Mouse (Mus musculus): ENCODE measurements around the gene Slc4a4. TPM values are rescaled to one million over a fixed set of nuclear protein-coding genes. Genes with fewer than 3 reads are reported as not detected.

The Slc4a4 gene
- polyA plus RNA-seq, 1 experiment from 2014 or later: 8.3 TPM

DNA sequence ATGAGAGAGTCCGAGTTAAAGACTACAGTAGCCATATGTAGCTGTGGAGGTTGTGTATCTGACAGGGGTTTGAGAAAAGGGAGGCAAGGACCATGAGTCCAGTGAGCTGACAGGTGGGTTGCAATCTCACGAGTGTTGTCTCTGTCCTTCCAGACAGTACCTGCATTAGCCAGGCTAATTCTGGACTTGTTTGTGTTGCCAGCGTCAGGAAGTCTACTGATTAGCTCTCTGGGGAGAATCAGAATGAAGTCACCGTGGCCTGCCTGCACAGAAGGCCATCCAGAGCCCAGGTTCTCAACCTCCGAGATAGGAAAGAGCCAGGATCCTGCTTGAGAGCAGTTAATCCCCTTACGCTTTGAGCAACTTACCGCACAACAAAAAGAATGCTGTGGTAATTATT lies 18.2 kb downstream of the Slc4a4 start:
- H3K27ac ChIP-seq (ENCODE audit: low read length): no peak overlapping the region
- WGBS: 68% methylated on average over 7 of the region's 7 CpGs
- H3K4me3 ChIP-seq (ENCODE audit: low read depth, low read length): no peak overlapping the region
- no peak for ATAC-seq
- no peak overlapping the region for H3K9ac ChIP-seq (ENCODE audit: low read depth, low read length)
- no peak overlapping the region for H3K4me2 ChIP-seq (ENCODE audit: low read length)
- no peaks in the 10 kb centered on the region for H3K27me3 ChIP-seq (ENCODE audit: control insufficient read depth, insufficient read depth, low read depth, low read length)
- H3K9me3 ChIP-seq (replicated peaks; ENCODE audit: control insufficient read depth, low read length, poor library complexity, severe bottlenecking): no peaks in the 10 kb centered on the region
- no peaks in the 10 kb centered on the region for H3K4me1 ChIP-seq (ENCODE audit: control insufficient read depth, insufficient read depth, low read length)
- no peaks in the 10 kb centered on the region for H3K36me3 ChIP-seq (ENCODE audit: control insufficient read depth, insufficient read depth, low read length)

DNA sequence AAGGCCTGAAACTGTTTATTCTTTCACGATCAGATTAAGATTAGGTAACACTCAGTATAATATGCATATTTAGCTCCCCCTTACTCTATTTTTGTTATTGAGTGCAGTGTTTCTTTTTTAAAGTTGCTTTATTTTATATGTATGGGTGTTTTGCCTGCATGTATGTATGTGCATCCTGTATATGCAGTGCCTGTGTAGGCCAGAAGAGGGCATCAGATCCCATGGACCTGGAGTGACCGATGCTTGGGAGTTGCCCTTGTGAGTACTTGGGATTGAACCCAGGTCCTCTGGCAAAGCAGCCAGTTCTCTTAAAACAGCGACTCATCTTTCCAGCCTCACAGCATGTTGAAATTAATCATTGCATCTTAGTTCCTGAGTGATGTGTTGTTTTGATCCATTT lies 21.0 kb downstream of the Slc4a4 start:
- WGBS: 99% methylated on average over 3 of the region's 3 CpGs
- Histone ChIP-seq H3K4me1 (ENCODE audit: control insufficient read depth, insufficient read depth, low read length) (no peaks in the 10 kb centered on the region), H3K4me3 (ENCODE audit: low read depth, low read length) (no peak overlapping the region), H3K4me2 (ENCODE audit: low read length) (no peak overlapping the region), H3K27me3 (ENCODE audit: control insufficient read depth, insufficient read depth, low read depth, low read length) (no peaks in the 10 kb centered on the region), H3K36me3 (ENCODE audit: control insufficient read depth, insufficient read depth, low read length) (no peaks in the 10 kb centered on the region), H3K9me3 (replicated peaks; ENCODE audit: control insufficient read depth, low read length, poor library complexity, severe bottlenecking) (no peaks in the 10 kb centered on the region), H3K27ac (ENCODE audit: low read length) (no peak overlapping the region), H3K9ac (ENCODE audit: low read depth, low read length) (no peak overlapping the region)
- no peak for ATAC-seq

- ATAC-seq: no peak
- no peak overlapping the region for H3K4me3 ChIP-seq (ENCODE audit: low read depth, low read length)
- H3K4me2 ChIP-seq (ENCODE audit: low read length): no peak overlapping the region
- no peaks in the 10 kb centered on the region for H3K9me3 ChIP-seq (replicated peaks; ENCODE audit: control insufficient read depth, low read length, poor library complexity, severe bottlenecking)
- no peak overlapping the region for H3K27ac ChIP-seq (ENCODE audit: low read length)
- 98% methylated on average over 2 of the region's 2 CpGs for WGBS
- H3K4me1 ChIP-seq (ENCODE audit: control insufficient read depth, insufficient read depth, low read length): no peaks in the 10 kb centered on the region
- H3K9ac ChIP-seq (ENCODE audit: low read depth, low read length): no peak overlapping the region
- H3K27me3 ChIP-seq (ENCODE audit: control insufficient read depth, insufficient read depth, low read depth, low read length): no peaks in the 10 kb centered on the region
- H3K36me3 ChIP-seq (ENCODE audit: control insufficient read depth, insufficient read depth, low read length): no peaks in the 10 kb centered on the region
These were observed 26.0 kb downstream of the Slc4a4 start for GRCm38 (mm10) chr5:88912629-88913028.

DNA sequence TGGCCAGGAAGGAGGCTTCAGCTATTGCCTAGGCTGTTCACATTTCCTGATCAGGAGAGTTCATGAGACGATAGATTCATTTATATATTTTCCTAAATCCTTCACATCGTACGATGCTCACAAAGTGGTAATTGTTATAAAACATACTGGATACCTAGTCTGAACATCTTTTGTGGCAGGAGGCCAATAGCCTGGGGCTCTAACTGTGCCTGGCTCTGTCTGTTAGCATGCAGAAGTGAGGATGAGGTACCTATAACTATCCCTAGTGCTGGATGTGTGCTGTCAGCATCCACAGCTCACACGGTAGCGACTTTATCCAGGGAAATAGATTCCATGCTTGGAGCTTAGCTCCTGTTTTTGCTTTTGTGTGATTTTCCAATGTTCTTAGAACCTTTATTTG lies 28.5 kb downstream of the Slc4a4 start:
- H3K9ac ChIP-seq (ENCODE audit: low read depth, low read length): no peak overlapping the region
- H3K36me3 ChIP-seq (ENCODE audit: control insufficient read depth, insufficient read depth, low read length): no peaks in the 10 kb centered on the region
- no peak overlapping the region for H3K4me3 ChIP-seq (ENCODE audit: low read depth, low read length)
- H3K4me2 ChIP-seq (ENCODE audit: low read length): no peak overlapping the region
- peak; percentile 51; the same call in 1 of the 2 replicates for ATAC-seq
- H3K4me1 ChIP-seq (ENCODE audit: control insufficient read depth, insufficient read depth, low read length): no peaks in the 10 kb centered on the region
- H3K9me3 ChIP-seq (replicated peaks; ENCODE audit: control insufficient read depth, low read length, poor library complexity, severe bottlenecking): no peaks in the 10 kb centered on the region
- H3K27me3 ChIP-seq (ENCODE audit: control insufficient read depth, insufficient read depth, low read depth, low read length): no peaks in the 10 kb centered on the region
- no peak overlapping the region for H3K27ac ChIP-seq (ENCODE audit: low read length)
- 81% methylated on average over 5 of the region's 5 CpGs for WGBS

GRCm38 (mm10) chr5:88916501-88916971 lies 29.9 kb downstream of the Slc4a4 start:
- Histone ChIP-seq H3K4me1 (ENCODE audit: control insufficient read depth, insufficient read depth, low read length) (no peaks in the 10 kb centered on the region), H3K9ac (ENCODE audit: low read depth, low read length) (no peak overlapping the region), H3K4me3 (ENCODE audit: low read depth, low read length) (no peak overlapping the region), H3K36me3 (ENCODE audit: control insufficient read depth, insufficient read depth, low read length) (no peaks in the 10 kb centered on the region), H3K27me3 (ENCODE audit: control insufficient read depth, insufficient read depth, low read depth, low read length) (no peaks in the 10 kb centered on the region), H3K4me2 (ENCODE audit: low read length) (no peak overlapping the region), H3K27ac (ENCODE audit: low read length) (no peak overlapping the region), H3K9me3 (replicated peaks; ENCODE audit: control insufficient read depth, low read length, poor library complexity, severe bottlenecking) (no peaks in the 10 kb centered on the region)
- ATAC-seq: no peak
- WGBS: 78% methylated on average over 9 of the region's 9 CpGs

- no peaks in the 10 kb centered on the region for H3K27me3 ChIP-seq (ENCODE audit: control insufficient read depth, insufficient read depth, low read depth, low read length)
- no peak overlapping the region for H3K4me3 ChIP-seq (ENCODE audit: low read depth, low read length)
- H3K4me2 ChIP-seq (ENCODE audit: low read length): no peak overlapping the region
- H3K4me1 ChIP-seq (ENCODE audit: control insufficient read depth, insufficient read depth, low read length): no peaks in the 10 kb centered on the region
- no peak overlapping the region for H3K9ac ChIP-seq (ENCODE audit: low read depth, low read length)
- whole genome bisulfite sequencing: 85% methylated on average over 3 of the region's 3 CpGs
- no peaks in the 10 kb centered on the region for H3K36me3 ChIP-seq (ENCODE audit: control insufficient read depth, insufficient read depth, low read length)
- H3K27ac ChIP-seq (ENCODE audit: low read length): no peak overlapping the region
- ATAC-seq: no peak
- H3K9me3 ChIP-seq (replicated peaks; ENCODE audit: control insufficient read depth, low read length, poor library complexity, severe bottlenecking): no peaks in the 10 kb centered on the region
These were observed 30.6 kb downstream of the Slc4a4 start for GRCm38 (mm10) chr5:88917221-88917620.

GRCm38 (mm10) chr5:88917630-88918029 lies 31.0 kb downstream of the Slc4a4 start:
- Histone ChIP-seq H3K4me2 (ENCODE audit: low read length) (no peak overlapping the region), H3K9ac (ENCODE audit: low read depth, low read length) (no peak overlapping the region), H3K27me3 (ENCODE audit: control insufficient read depth, insufficient read depth, low read depth, low read length) (no peaks in the 10 kb centered on the region), H3K36me3 (ENCODE audit: control insufficient read depth, insufficient read depth, low read length) (no peaks in the 10 kb centered on the region), H3K4me1 (ENCODE audit: control insufficient read depth, insufficient read depth, low read length) (no peaks in the 10 kb centered on the region), H3K9me3 (replicated peaks; ENCODE audit: control insufficient read depth, low read length, poor library complexity, severe bottlenecking) (no peaks in the 10 kb centered on the region), H3K27ac (ENCODE audit: low read length) (no peak overlapping the region), H3K4me3 (ENCODE audit: low read depth, low read length) (no peak overlapping the region)
- no peak for ATAC-seq
- 86% methylated on average over 10 of the region's 10 CpGs for WGBS

DNA sequence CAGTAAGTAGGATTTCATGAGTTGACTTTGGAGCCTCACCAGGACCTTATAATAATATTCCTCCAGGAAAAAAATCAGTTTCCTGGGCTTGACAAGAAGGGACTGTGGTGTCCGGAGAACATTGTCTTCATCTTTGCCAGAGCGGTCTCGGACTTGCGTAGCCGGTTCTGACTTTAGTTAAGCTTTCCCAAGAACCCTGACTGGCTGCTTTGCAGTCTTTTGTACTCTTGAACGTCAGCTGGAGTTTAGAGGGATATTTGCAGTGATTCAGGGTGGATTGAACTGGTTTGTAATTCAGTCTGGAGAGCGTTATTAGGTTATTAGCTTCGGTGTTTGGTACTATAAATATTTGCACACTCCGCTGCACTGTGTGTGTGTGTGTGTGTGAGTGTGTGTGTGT lies 31.9 kb downstream of the Slc4a4 start:
- no peak for ATAC-seq
- Histone ChIP-seq H3K27me3 (ENCODE audit: control insufficient read depth, insufficient read depth, low read depth, low read length) (no peaks in the 10 kb centered on the region), H3K9ac (ENCODE audit: low read depth, low read length) (no peak overlapping the region), H3K4me1 (ENCODE audit: control insufficient read depth, insufficient read depth, low read length) (no peaks in the 10 kb centered on the region), H3K4me3 (ENCODE audit: low read depth, low read length) (no peak overlapping the region), H3K4me2 (ENCODE audit: low read length) (no peak overlapping the region), H3K9me3 (replicated peaks; ENCODE audit: control insufficient read depth, low read length, poor library complexity, severe bottlenecking) (no peaks in the 10 kb centered on the region), H3K27ac (ENCODE audit: low read length) (no peak overlapping the region), H3K36me3 (ENCODE audit: control insufficient read depth, insufficient read depth, low read length) (no peaks in the 10 kb centered on the region)
- WGBS: 80% methylated on average over 9 of the region's 9 CpGs

GRCm38 (mm10) chr5:88925576-88925975 lies 39.0 kb downstream of the Slc4a4 start:
- no peak for ATAC-seq
- Histone ChIP-seq H3K9me3 (replicated peaks; ENCODE audit: control insufficient read depth, low read length, poor library complexity, severe bottlenecking) (no peaks in the 10 kb centered on the region), H3K4me3 (ENCODE audit: low read depth, low read length) (no peak overlapping the region), H3K27ac (ENCODE audit: low read length) (no peak overlapping the region), H3K27me3 (ENCODE audit: control insufficient read depth, insufficient read depth, low read depth, low read length) (no peaks in the 10 kb centered on the region), H3K9ac (ENCODE audit: low read depth, low read length) (no peak overlapping the region), H3K4me2 (ENCODE audit: low read length) (no peak overlapping the region), H3K36me3 (ENCODE audit: control insufficient read depth, insufficient read depth, low read length) (no peaks in the 10 kb centered on the region), H3K4me1 (ENCODE audit: control insufficient read depth, insufficient read depth, low read length) (peaks cover 14% of the 10 kb centered on the region)
- 97% methylated on average over 5 of the region's 5 CpGs for WGBS
